Mouse (Mus musculus) liver, embryonic 14.5 days (tissue): Measurements from ENCODE around the gene Tap1.

ENCODE experiments used
- CTCF ChIP-seq: IDR thresholded peaks from 2 replicates; pipeline ENCODE4 v1.5.1; 2016; ENCODE audit warnings: antibody characterized with exemption, low read depth, control low read depth
- EP300 ChIP-seq: IDR thresholded peaks from 2 replicates; pipeline ENCODE4 v1.6.1; 2016; ENCODE audit warnings: antibody characterized with exemption, low read depth

DNA sequence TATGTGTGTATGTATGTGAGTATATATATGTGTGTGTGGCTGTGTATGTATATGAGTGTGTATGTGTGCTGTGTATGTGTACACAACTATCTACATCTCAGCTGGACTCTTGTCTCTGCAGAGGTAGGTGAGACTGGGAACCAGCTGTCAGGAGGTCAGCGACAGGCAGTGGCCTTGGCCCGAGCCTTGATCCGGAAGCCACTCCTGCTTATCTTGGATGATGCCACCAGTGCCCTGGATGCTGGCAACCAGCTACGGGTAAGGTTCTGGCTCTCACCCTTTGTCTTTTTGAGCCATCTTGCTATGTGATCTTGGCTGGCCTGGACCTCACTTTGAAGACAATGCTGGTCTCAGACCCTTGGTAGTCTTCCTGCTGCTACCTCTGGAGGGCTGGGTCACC is 7.4 kb downstream of the Tap1 start:
- TF ChIP-seq CTCF = no peak
- TF ChIP-seq EP300 = no peak
